In genomic region chr17:12741218-12741968, GRCm38 (mm10) we compare ENCODE assay signal across 7 mouse cellular contexts. TPM values are rescaled to one million over a fixed set of nuclear protein-coding genes. Genes with fewer than 3 reads are reported as not detected.
DNase-seq lines count a peak whose midpoint lies in the region; ATAC-seq lines count a peak whose summit lies in the region.

No protein-coding gene starts in this region.

- H3K9ac ChIP-seq in hindbrain, embryonic 16.5 days (ENCODE audit: low read depth, low read length), result peak overlapping the region; percentile 58
- H3K9ac ChIP-seq in limb, embryonic 12.5 days (replicated peaks), result peak overlapping the region; percentile 70
- peak overlapping the region; percentile 56 for H3K9ac ChIP-seq in midbrain, embryonic 11.5 days (ENCODE audit: low read length)

- ATAC-seq in activated CD4-positive, CD25-positive, alpha-beta regulatory T cell, adult 4 months, result peak; percentile 84
- peak; percentile 82 for ATAC-seq in hindbrain, embryonic 16.5 days
- ATAC-seq in limb, embryonic 12.5 days (ENCODE audit: insufficient number of reproducible peaks, insufficient read depth, low FRiP score, low TSS enrichment, low read depth), result peak; percentile 82
- peak; percentile 83 for ATAC-seq in midbrain, embryonic 11.5 days (ENCODE audit: low FRiP score)

- no peaks in the 10 kb centered on the region for H3K27me3 ChIP-seq in hindbrain, embryonic 16.5 days (replicated peaks; ENCODE audit: control insufficient read depth, insufficient read depth, low read length)
- no peaks in the 10 kb centered on the region for H3K27me3 ChIP-seq in limb, embryonic 12.5 days
- H3K27me3 ChIP-seq in midbrain, embryonic 11.5 days (ENCODE audit: control insufficient read depth, insufficient read depth, low read length), result no peaks in the 10 kb centered on the region

- H3K4me1 ChIP-seq in hindbrain, embryonic 16.5 days (ENCODE audit: control insufficient read depth, insufficient read depth, low read depth, low read length), result no peaks in the 10 kb centered on the region
- peaks cover 57% of the 10 kb centered on the region for H3K4me1 ChIP-seq in limb, embryonic 12.5 days (replicated peaks)
- no peaks in the 10 kb centered on the region for H3K4me1 ChIP-seq in midbrain, embryonic 11.5 days (ENCODE audit: control insufficient read depth, insufficient read depth, low read length)

- H3K4me3 ChIP-seq in hindbrain, embryonic 16.5 days (ENCODE audit: low read length), result peak overlapping the region; percentile 47
- peak overlapping the region; percentile 58 for H3K4me3 ChIP-seq in limb, embryonic 12.5 days (replicated peaks)
- peak overlapping the region; percentile 39 for H3K4me3 ChIP-seq in midbrain, embryonic 11.5 days (ENCODE audit: low read depth, low read length)

- peaks cover 23% of the 10 kb centered on the region for H3K9me3 ChIP-seq in hindbrain, embryonic 16.5 days (ENCODE audit: control insufficient read depth, low read length)
- peaks cover 37% of the 10 kb centered on the region for H3K9me3 ChIP-seq in limb, embryonic 12.5 days
- H3K9me3 ChIP-seq in midbrain, embryonic 11.5 days (ENCODE audit: control insufficient read depth, low read length), result peaks cover 3% of the 10 kb centered on the region; the same call in 1 of the 2 replicates

- peaks cover 26% of the 10 kb centered on the region for H3K36me3 ChIP-seq in hindbrain, embryonic 16.5 days (ENCODE audit: control insufficient read depth, insufficient read depth, low read length)
- H3K36me3 ChIP-seq in limb, embryonic 12.5 days, result peaks cover 95% of the 10 kb centered on the region
- H3K36me3 ChIP-seq in midbrain, embryonic 11.5 days (ENCODE audit: control insufficient read depth, insufficient read depth, low read length), result peaks cover 5% of the 10 kb centered on the region; the same call in 1 of the 2 replicates

- H3K27ac ChIP-seq in hindbrain, embryonic 16.5 days (ENCODE audit: low read depth, low read length), result peak overlapping the region; percentile 68
- H3K27ac ChIP-seq in limb, embryonic 12.5 days, result peak overlapping the region; percentile 91
- H3K27ac ChIP-seq in midbrain, embryonic 11.5 days (ENCODE audit: low read depth, low read length), result no peak overlapping the region

- DNase-seq in cerebellum, adult 9-10 months, result peak; percentile 82
- DNase-seq in gastrocnemius, adult 8-10 months (ENCODE audit: low spot score in 2 of 2), result peak; percentile 77 to 82
- DNase-seq in midbrain, embryonic 11.5 days (ENCODE audit: low spot score, missing footprints), result peak; percentile 94
- DNase-seq in right cerebral cortex, postnatal 4 days, result peak; percentile 42

- WGBS in hindbrain, embryonic 16.5 days, result 62% methylated on average over 37 of the region's 45 CpGs
- 50% methylated on average over 45 of the region's 45 CpGs for WGBS in limb, embryonic 12.5 days
- 56% methylated on average over 33 of the region's 45 CpGs for WGBS in midbrain, embryonic 11.5 days

- peak overlapping the region; percentile 58 for H3K4me2 ChIP-seq in hindbrain, embryonic 16.5 days (ENCODE audit: low read length)
- peak overlapping the region; percentile 56 for H3K4me2 ChIP-seq in limb, embryonic 12.5 days
- H3K4me2 ChIP-seq in midbrain, embryonic 11.5 days, result peak overlapping the region; percentile 61

RNA-seq across cellular contexts. Expression of gene Igf2r, which starts 28.1 kb away (rescaled TPM):
- polyA plus RNA-seq in activated CD4-positive, CD25-positive, alpha-beta regulatory T cell, adult 4 months (2017; shearing (Covaris generic)), result 10 to 100 TPM; 23.9 to 33.2 TPM
- total RNA-seq in gastrocnemius, adult 8-10 months (2022), result 10 to 100 TPM; 41.4 to 54.3 (median 46.9) TPM
- polyA plus RNA-seq in hindbrain, embryonic 16.5 days (2015; fragmentation: Nextera tagmentation; extraction: Ambion mirVana), result 6.4 and 10.1 TPM in 2 replicates
- 43.1 and 48.1 TPM in 2 replicates for polyA plus RNA-seq in limb, embryonic 12.5 days (2016; fragmentation: Nextera tagmentation; extraction: Ambion mirVana)
- 13.3 and 14.9 TPM in 2 replicates for polyA plus RNA-seq in midbrain, embryonic 11.5 days (2014; fragmentation: Nextera tagmentation; extraction: Ambion mirVana)

Comparison
In these comparisons a context has a peak if more than half of its experiments do, and no peak if none do; other contexts are left out.
1. DNase-seq: peak in every context shown above with its lines; median percentile 94 in midbrain, embryonic 11.5 days; 82 in cerebellum, adult 9-10 months; 80 in gastrocnemius, adult 8-10 months; 42 in right cerebral cortex, postnatal 4 days.